Comparison of ENCODE assay signal across 8 mouse cellular contexts in genomic region chr5:142439911-142440432, GRCm38 (mm10). TPM values are rescaled to one million over a fixed set of nuclear protein-coding genes. Genes with fewer than 3 reads are reported as not detected.
DNase-seq lines count a peak whose midpoint lies in the region; ATAC-seq and TF ChIP-seq lines count a peak whose summit lies in the region.

No protein-coding gene starts in this region.

- intact Hi-C loops in gastrocnemius, adult 2 months (cut with DNase I) = no loop called here
- intact Hi-C loops in gastrocnemius, postnatal 14 days (cut with DNase I; ENCODE audit: low total_unique reads) = no loop called here

- peak overlapping the region; percentile 67 for H3K4me2 ChIP-seq in intestine, embryonic 15.5 days (replicated peaks)
- peak overlapping the region; percentile 49 for H3K4me2 ChIP-seq in midbrain, postnatal 0 days (ENCODE audit: low read depth, low read length, poor library complexity, severe bottlenecking)

- no peaks in the 10 kb centered on the region for H3K9me3 ChIP-seq in intestine, embryonic 15.5 days
- H3K9me3 ChIP-seq in midbrain, postnatal 0 days (ENCODE audit: low read length) = no peaks in the 10 kb centered on the region

- peak overlapping the region; percentile 93 for H3K27ac ChIP-seq in gastrocnemius, adult 2 months
- peak overlapping the region; percentile 94 for H3K27ac ChIP-seq in intestine, embryonic 15.5 days
- peak overlapping the region; percentile 21; the same call in 1 of the 2 replicates for H3K27ac ChIP-seq in midbrain, postnatal 0 days (ENCODE audit: low read depth, low read length)

- peak; percentile 71 for DNase-seq in gastrocnemius, adult 2 months
- no peak for DNase-seq in gastrocnemius, postnatal 14 days
- DNase-seq in urinary bladder, adult 2 months (ENCODE audit: low spot score) = peak; percentile 43
- DNase-seq in urinary bladder, postnatal 10 days (ENCODE audit: low spot score) = no peak
- DNase-seq in midbrain, postnatal 0 days (ENCODE audit: low spot score) = peak; percentile 21
- DNase-seq in retina, embryonic 14.5 days (ENCODE audit: low spot score) = no peak
- DNase-seq in retina, postnatal 1 day = no peak

- WGBS in intestine, embryonic 15.5 days = 5% methylated on average over 12 of the region's 12 CpGs
- 4% methylated on average over 12 of the region's 12 CpGs for whole genome bisulfite sequencing in midbrain, postnatal 0 days

- peaks cover 15% of the 10 kb centered on the region for H3K36me3 ChIP-seq in intestine, embryonic 15.5 days
- H3K36me3 ChIP-seq in midbrain, postnatal 0 days (ENCODE audit: insufficient read depth, low read length) = peaks cover 13% of the 10 kb centered on the region

- no peak for TF ChIP-seq CTCF in gastrocnemius, adult 2 months (IDR thresholded peaks at IDR 0.05)
- TF ChIP-seq CTCF in midbrain, postnatal 0 days (IDR thresholded peaks at IDR 0.05) = no peak

- peak overlapping the region; percentile 47 for H3K9ac ChIP-seq in intestine, embryonic 15.5 days
- no peak overlapping the region for H3K9ac ChIP-seq in midbrain, postnatal 0 days (replicated peaks; ENCODE audit: low read length, poor library complexity, severe bottlenecking)

- no peaks in the 10 kb centered on the region for H3K27me3 ChIP-seq in intestine, embryonic 15.5 days (replicated peaks)
- no peaks in the 10 kb centered on the region for H3K27me3 ChIP-seq in midbrain, postnatal 0 days (ENCODE audit: insufficient read depth, low read length)

- H3K4me3 ChIP-seq in gastrocnemius, adult 2 months = peak overlapping the region; percentile 70
- H3K4me3 ChIP-seq in intestine, embryonic 15.5 days (replicated peaks) = peak overlapping the region; percentile 26
- peak overlapping the region; percentile 20; the same call in 1 of the 2 replicates for H3K4me3 ChIP-seq in midbrain, postnatal 0 days (ENCODE audit: low read depth, low read length)

- peaks cover 50% of the 10 kb centered on the region for H3K4me1 ChIP-seq in intestine, embryonic 15.5 days (replicated peaks)
- peaks cover 5% of the 10 kb centered on the region; the same call in 1 of the 2 replicates for H3K4me1 ChIP-seq in midbrain, postnatal 0 days (ENCODE audit: insufficient read depth, low read length)

- ATAC-seq in intestine, embryonic 15.5 days = peak; percentile 59
- ATAC-seq in midbrain, postnatal 0 days (ENCODE audit: low FRiP score) = peak; percentile 62

RNA-seq across cellular contexts. Expression of gene Ap5z1, which starts 23.8 kb away (rescaled TPM):
- total RNA-seq in gastrocnemius, adult 2 months (2021) = 1 to 10 TPM; 3.7 to 5.0 TPM
- 1 to 10 TPM; 3.4 to 3.9 TPM for total RNA-seq in gastrocnemius, postnatal 14 days (2021)
- 17.1 and 18.6 TPM in 2 replicates for polyA plus RNA-seq in urinary bladder, adult 2 months (2012; rRNA removed)
- 12.0 and 13.6 TPM in 2 replicates for polyA plus RNA-seq in intestine, embryonic 15.5 days (2015; fragmentation: Nextera tagmentation; extraction: Ambion mirVana)
- total RNA-seq in midbrain, postnatal 0 days (2014; rRNA removed) = 11.5 and 15.3 TPM in 2 replicates
- 6.6 and 7.1 TPM in 2 replicates for polyA plus RNA-seq in midbrain, postnatal 0 days (2015; fragmentation: Nextera tagmentation; extraction: Ambion mirVana)

RNA-seq across cellular contexts. Expression of gene Foxk1, which starts 38.7 kb away (rescaled TPM):
- 10 to 100 TPM; 12.2 to 18.9 TPM for total RNA-seq in gastrocnemius, adult 2 months (2021)
- total RNA-seq in gastrocnemius, postnatal 14 days (2021) = 10 to 100 TPM; 12.2 to 14.7 TPM
- 13.8 and 21.3 TPM in 2 replicates for polyA plus RNA-seq in urinary bladder, adult 2 months (2012; rRNA removed)
- 4.3 and 5.3 TPM in 2 replicates for polyA plus RNA-seq in intestine, embryonic 15.5 days (2015; fragmentation: Nextera tagmentation; extraction: Ambion mirVana)
- total RNA-seq in midbrain, postnatal 0 days (2014; rRNA removed) = 28.0 and 30.0 TPM in 2 replicates
- polyA plus RNA-seq in midbrain, postnatal 0 days (2015; fragmentation: Nextera tagmentation; extraction: Ambion mirVana) = 4.9 and 7.1 TPM in 2 replicates

Comparison
In these comparisons a context has a peak if more than half of its experiments do, and no peak if none do; other contexts are left out.
1. DNase-seq: peak in gastrocnemius, adult 2 months (single experiment), urinary bladder, adult 2 months (single experiment) and midbrain, postnatal 0 days (single experiment); none in gastrocnemius, postnatal 14 days (single experiment), urinary bladder, postnatal 10 days (single experiment), retina, embryonic 14.5 days (single experiment) and retina, postnatal 1 day (single experiment).
2. H3K27ac ChIP-seq: peak in every context shown above with its lines; median percentile 94 in intestine, embryonic 15.5 days; 93 in gastrocnemius, adult 2 months; 21 in midbrain, postnatal 0 days.
3. H3K4me3 ChIP-seq: peak in every context shown above with its lines; median percentile 70 in gastrocnemius, adult 2 months; 26 in intestine, embryonic 15.5 days; 20 in midbrain, postnatal 0 days.